Mouse (Mus musculus) bone marrow, adult 2 months (tissue): ENCODE data around the gene Zfp296.

Experiments
- CTCF ChIP-seq: fragments of 200-500 bp; IDR thresholded peaks from 2 replicates; pipeline ENCODE4 v1.5.1; 2011; ENCODE audit warnings: low read length, control low read depth; ENCODE audit not compliant: control insufficient read depth, insufficient read depth
- POLR2A ChIP-seq: fragments of 200-500 bp; IDR thresholded peaks from 2 replicates; pipeline ENCODE4 v1.6.1; 2011; ENCODE audit warnings: low read depth, mild to moderate bottlenecking, control low read depth, low read length, borderline replicate concordance; ENCODE audit not compliant: control insufficient read depth

DNA sequence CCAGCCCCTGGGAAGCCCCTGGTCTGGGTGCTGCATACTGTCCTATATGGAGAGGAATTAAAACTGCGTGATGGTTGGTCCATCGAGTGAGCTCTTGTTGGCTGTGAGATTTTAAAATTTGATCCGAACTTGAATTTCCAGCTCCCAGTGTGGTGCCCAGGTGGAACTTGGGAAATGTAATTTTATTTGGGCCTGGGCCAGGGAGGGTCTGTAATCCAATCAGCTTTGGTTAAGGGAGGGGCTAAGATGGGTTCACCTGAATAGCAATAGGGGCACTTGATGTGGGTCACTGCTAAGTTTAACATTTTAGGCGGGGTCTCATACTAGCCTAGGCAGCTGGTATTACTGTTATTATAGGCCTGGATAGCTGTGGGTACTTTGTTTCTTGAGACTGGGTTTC, 1.3 kb downstream of the Zfp296 start:
- TF ChIP-seq CTCF (no peak), POLR2A (no peak)
